Mouse (Mus musculus) CD4-positive, CD25-positive, alpha-beta regulatory T cell, adult 4 months (primary cell): ENCODE measurements around the gene Lypd6b. TPM values are rescaled to one million over a fixed set of nuclear protein-coding genes. Genes with fewer than 3 reads are reported as not detected.

ENCODE experiments used
- ATAC-seq: one replicate; pipeline ENCODE4 v1.8.0; 2017
- polyA plus RNA-seq, 2 experiments: library from polyadenylated mRNA; unstranded; fragments of 100-300 nt; shearing (Covaris generic); gene quantifications; one replicate each; pipeline ENCODE4 v1.2.1; 2017

The Lypd6b gene
- polyA plus RNA-seq, 2 experiments from 2014 or later: 0.19 to 0.79 TPM

GRCm38 (mm10) chr2:49825588-49825987, 38.1 kb downstream of the Lypd6b start:
- no peak for ATAC-seq

DNA sequence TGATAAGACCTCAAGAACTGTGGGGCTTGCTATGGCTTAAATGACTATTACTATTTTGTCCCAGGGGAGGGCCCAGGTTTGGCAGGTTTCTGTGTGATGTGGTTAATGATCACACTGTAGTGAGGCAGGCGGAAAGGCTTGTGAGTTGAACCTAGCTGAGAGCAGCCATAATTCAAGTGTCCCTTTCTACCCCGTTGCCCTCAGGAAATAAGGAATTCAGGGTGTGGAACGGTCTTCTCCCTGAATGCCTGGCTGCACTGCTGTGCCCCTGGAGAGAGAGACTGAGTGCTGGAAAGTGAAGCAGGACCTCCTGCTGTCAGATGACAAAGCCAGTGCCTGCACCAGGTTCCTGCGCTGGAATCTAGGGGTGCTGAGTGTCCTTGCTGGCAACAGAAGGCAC, 40.3 kb downstream of the Lypd6b start:
- ATAC-seq: no peak

GRCm38 (mm10) chr2:49830369-49830768, 42.9 kb downstream of the Lypd6b start:
- ATAC-seq: no peak

GRCm38 (mm10) chr2:49832277-49832803, 44.9 kb downstream of the Lypd6b start:
- no peak for ATAC-seq

DNA sequence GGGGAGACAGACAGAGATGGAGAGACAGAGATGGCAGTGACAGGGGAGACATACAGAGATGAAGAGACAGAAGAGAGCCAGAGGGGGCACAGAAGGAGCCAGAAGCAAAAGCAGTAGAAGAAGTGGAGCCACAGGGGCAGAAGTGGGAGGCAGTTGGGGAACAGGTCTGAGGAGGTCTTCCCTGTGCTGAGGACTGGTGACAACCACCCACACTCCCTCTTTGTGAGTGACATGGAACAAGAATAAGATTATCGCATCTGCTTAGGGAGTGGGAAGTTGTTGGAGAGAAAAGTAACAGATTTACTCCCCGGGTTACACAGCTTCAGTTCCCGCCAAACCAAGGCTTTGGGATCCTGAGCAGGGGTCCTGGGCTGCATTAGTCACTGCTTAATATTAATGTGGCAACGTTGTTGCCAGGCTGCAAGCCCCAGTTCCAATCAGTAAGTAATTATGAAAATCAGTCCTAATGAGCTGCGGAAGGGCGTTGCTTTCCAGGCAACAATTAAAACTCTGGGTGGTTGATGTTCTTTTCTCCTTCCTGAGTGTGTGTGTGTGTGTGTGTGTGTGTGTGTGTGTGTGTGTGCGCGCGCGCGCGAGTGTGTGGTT, 50.1 kb downstream of the Lypd6b start:
- ATAC-seq: no peak

DNA sequence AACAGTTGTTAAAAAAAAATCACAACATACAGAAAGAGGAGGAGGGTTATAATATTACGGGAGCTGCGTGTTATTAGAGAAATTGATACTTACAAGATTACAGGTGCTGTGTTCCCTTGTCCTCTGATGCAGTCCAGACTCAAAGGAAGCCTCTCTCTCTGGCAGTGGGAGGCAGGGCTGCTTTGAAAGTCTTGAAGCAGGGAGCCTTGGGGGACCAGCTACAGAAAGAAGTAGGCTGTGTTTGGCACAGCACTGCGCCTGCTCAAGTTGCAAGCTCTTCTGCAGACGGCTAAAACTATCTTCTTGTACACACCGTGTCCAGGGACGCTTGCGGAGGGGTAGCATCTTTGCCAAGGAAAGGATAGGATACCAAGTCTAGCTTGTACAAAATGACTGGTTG, 51.1 kb downstream of the Lypd6b start:
- ATAC-seq: no peak

- ATAC-seq: no peak
These were observed 53.1 kb downstream of the Lypd6b start for GRCm38 (mm10) chr2:49840573-49840972.

DNA sequence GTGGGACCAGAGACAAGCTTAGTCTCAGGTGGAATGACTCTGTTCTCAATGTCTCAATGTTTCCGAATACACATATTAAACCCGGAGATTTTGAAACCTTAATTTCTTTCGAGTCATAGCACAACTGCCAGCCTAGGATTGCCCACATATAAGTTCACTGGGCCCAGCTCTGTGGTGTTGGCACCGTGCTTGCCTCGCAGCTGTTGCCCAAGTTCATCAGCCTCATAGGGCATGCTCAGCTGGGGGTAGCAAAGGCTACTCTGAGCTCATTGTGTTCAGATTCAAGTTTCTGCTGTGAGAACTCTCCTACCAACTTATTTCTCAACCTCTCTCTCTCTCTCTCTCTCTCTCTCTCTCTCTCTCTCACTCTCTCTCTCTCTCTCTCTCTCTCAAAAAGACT, 53.6 kb downstream of the Lypd6b start:
- ATAC-seq: no peak

DNA sequence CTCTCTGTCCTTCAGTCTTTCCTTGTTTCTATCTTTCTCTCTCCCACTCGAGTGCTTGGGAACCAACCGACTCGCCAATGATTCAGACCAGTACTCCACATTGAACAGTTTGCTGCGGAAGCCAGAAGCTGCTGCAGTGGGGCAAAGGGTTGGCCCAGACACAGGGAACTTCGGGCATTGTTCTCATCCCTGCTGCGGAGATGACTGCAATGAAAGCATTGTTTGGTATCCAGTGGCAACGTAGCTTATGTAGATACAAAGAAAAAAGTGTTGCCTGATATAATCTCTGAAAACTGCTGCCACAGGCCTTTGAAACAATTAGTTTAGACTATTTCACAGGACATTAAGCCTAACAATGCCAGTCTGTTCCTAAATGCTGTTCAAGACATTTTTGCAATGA, 57.6 kb downstream of the Lypd6b start:
- no peak for ATAC-seq

- peak; percentile 92 for ATAC-seq
These were observed 58.6 kb downstream of the Lypd6b start for GRCm38 (mm10) chr2:49846097-49846496.

DNA sequence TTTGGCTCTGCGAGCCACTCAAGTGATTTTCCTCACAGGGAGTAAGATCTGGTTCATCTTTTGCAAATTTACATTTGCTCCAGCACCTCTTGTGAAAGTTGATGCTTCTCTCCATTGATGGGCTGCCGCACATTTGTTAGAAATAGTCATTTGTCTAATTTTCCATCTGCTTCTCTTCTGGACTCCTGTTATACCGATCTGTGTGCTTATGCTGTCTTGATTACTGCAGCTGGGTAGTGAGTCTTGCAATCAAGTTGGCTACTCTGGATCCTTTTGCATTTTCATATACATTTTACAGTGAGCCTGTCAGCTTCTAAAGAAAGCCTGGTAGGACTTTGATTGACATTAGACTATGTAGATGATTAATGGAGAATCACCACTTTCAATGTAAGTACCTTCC, 59.4 kb downstream of the Lypd6b start:
- ATAC-seq: no peak

- ATAC-seq: peak; percentile 22
These were observed 60.3 kb downstream of the Lypd6b start for GRCm38 (mm10) chr2:49847831-49848230.

DNA sequence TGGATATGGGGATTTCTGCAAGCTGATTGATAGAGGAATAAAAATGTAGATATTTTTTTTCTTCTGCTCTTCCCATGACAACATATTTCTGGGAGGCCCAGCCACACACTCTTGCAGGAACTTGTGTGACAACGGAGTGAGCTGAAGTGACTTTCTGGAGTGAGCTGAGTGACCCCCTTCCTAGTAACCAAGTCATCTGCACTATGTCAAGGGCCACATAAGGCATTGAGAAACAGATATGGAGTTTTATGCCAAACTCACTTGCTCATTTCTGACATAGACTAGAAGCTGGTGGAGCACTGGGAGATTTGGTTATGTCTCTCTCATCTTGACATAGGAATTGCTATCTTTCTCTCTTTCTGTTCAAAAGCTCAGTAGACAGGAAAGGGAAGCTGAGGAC, 62.3 kb downstream of the Lypd6b start:
- no peak for ATAC-seq

DNA sequence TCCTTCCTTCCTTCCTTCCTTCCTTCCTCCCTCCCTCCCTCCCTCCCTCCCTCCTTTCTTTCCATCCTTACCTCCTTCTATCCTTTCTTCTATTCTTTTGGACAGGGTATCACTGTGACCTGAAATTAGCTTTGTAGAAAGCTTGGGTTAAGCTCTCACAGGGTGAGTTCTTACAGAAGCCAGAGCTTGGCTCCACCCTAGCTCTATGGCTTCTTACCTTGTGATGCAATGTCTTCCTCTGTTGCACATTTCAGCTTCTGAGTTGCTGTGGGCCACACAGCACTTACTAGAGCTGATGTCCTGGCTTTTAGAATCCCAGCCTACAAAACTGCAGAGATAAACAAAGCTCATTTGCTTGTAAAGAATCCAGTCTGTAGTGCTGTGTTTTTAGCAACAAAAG, 64.5 kb downstream of the Lypd6b start:
- no peak for ATAC-seq

DNA sequence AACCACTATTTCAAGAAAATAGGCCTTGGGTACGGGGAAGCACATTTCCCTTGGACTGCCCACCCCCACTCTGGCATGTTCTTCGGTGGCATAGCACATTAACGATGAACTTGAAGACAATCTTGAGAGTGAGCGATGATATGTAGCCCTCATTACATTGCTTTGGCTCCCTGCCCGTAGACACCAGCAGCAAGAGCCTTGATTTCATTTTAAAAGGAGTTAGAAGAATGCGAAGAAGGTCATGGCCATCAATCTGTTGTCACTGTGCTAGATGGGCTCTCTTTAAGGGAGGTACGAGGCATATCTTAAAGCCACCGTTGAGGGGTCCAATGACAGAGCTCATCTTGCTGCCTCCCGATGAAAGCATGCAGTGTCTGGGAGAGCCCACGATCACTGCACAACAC, 68.7 kb downstream of the Lypd6b start:
- ATAC-seq: no peak

- ATAC-seq: no peak
These were observed 69.1 kb downstream of the Lypd6b start for GRCm38 (mm10) chr2:49856584-49856983.

DNA sequence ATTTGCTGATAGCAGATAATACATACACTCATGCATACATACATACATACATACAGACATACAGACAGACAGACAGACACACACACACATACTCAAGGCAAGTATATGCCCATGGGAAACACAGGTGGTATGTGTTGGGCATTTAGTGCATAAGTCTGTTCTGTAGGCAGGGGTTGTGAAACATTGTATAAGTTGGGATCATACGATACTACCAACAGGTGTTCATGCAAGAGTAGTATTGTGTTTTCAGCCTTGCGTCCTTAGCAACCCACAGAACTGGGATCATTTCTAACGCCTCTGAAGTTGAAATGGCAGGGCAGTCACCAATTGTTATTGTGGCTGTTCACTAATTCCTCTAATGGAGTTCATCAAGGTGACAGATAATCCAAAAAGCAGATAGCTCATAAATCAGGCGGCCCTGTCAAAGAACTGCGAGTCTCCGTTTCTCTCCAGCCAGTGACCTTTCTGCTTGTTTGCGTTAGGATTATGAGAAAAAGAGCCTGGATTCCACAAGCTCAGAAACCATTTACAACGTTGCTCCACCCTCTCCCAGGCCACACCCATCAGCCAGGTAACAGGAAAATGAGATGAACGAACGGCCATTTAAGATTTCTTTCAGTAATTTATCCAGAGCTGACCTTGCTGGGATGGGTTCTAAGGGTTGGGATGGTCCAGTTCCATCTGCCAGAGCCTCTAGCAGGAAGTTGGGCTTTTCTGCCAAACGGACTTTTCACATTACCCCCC, 72.9 kb downstream of the Lypd6b start:
- ATAC-seq: no peak

- ATAC-seq: no peak
These were observed 73.6 kb downstream of the Lypd6b start for GRCm38 (mm10) chr2:49860969-49861592.

DNA sequence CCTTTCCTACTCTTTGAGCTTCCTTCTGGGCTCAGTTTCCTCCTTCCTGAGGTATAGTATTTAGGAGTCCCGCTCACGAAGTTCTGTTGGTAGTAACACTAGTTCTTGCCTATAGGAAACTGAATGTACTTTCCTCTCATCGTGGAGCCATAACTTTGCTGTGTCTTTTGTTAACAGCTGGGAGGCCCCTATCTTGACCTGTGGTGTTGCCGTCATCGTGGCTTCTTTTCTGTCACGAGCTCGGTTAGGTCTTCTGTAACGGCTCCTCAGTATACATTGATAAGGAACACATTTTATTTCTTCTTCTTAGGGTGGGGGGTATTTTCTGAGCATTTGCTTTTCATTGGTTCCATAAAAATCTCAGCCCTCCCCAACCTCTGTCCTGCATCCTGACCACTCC, 74.2 kb downstream of the Lypd6b start:
- ATAC-seq: no peak

- ATAC-seq: no peak
These were observed 80.8 kb downstream of the Lypd6b start for GRCm38 (mm10) chr2:49868116-49868858.

DNA sequence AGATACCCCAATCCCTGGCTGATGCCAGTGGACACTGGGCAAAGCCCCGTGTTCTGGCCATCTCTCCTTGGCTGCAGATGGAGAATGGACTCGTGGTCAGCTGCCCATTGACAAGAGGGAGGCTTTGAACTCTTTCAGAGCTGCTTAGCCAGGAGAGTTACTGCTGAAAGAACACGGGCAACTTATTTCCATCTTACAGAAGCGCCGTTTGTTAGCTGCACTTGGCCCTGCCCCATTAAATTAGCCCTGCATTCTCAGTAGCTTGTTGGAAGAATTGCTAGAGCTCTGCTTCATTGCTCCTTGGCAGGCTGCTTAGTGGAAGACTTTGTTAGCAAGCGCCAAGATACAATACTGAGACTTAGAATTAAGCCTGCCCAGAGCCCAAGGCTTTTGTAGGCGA, 81.6 kb downstream of the Lypd6b start:
- no peak for ATAC-seq

GRCm38 (mm10) chr2:49869782-49870514, 82.5 kb downstream of the Lypd6b start:
- ATAC-seq: no peak
